Mouse (Mus musculus): ENCODE data around the gene Hadh.
A peak's percentile ranks its signal among the peaks of the same experiment; 100 is the strongest.

Hadh gene

DNA sequence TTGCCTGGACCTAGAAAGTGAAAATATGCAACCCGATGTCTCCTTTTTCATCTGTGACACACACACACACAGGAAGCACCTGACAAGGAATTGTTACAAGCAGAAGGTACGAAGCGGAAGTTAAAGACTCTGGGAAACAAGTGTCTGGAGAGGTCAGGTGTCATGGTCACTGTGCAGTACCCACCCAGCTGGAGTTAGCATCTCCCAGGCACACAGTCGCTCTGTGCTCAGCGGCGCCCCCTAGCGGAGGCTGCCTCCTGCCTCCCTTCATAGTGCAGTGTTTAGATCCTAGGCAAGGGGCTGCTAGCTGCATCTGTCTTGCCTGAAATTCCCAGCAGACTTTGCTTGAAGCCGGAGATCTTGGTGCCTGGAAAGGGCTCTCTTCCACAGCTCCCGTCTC is 57.1 kb downstream of the Hadh start:
- DNase-seq = peak; percentile 26 to 80

DNA sequence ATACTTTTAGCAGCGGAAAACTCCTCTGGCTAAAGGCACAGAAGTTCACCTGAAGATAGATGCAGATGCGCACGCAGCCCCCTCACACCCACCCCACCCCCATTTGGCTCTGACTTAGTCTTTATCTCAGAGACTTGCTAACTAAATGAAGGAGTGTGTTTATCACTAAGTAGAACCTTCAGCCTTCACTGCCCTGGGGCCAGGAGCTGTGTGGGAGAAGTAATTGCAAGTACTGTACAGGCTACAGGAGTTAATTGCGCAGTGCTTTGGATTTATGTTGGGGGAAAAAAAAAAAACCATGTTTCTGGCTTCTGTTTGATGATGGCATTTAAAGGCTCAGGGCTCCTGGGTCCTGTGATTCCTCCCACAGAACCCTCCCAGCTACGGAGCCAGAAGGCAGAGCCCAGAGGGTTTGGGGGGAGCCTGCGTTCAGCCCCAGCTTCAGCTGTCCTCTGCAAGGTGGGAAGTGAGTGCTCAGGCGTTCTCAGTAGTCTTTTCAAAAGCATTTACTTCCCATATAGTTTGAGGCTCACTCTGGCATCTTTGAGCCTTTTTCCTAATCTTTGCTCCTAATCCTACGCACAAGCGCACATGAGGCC is 57.7 kb downstream of the Hadh start:
- DNase-seq = no peak

DNA sequence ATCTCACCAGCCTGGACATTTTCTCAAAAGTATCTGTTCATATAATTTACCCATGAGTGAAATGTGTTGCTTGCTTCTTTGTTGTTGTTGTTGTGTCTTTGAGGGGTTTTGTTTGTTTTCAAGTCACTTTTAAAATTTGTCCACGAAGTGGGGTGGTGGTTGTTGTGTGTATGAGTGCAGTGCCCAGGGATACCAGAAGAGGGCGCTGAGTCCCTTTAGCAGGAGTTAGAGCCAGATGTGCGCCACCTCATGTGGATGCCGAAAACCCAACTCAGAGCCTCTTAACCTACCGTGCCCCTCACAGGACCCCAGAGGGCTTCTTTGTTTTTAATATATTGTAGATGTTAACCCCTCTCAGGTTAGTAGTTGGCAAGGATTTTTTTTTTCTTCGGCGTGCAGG is 59.7 kb downstream of the Hadh start:
- peak in 1 of 2 experiments; percentile 28 for DNase-seq

GRCm38 (mm10) chr3:131208265-131208891 is 63.5 kb downstream of the Hadh start:
- no peak for DNase-seq

DNA sequence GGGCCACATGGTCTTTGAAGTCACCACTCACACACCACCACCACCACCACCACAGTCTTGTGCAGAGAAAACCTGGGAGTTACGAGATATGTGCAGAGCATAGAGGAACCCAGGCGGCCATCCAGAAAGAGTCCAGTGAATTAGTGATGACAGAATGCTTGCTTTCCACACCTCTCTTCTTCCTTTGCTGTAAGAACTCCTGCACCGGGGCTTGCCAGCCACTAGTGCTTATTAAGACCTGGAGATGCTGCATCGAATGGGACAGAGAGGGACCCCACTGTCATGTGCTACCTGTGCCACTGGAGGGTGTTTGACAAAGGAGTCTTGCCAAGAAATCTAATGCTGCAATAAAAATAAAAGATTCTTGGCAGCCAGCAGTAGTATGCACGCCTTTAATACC is 64.1 kb downstream of the Hadh start:
- DNase-seq = no peak

DNA sequence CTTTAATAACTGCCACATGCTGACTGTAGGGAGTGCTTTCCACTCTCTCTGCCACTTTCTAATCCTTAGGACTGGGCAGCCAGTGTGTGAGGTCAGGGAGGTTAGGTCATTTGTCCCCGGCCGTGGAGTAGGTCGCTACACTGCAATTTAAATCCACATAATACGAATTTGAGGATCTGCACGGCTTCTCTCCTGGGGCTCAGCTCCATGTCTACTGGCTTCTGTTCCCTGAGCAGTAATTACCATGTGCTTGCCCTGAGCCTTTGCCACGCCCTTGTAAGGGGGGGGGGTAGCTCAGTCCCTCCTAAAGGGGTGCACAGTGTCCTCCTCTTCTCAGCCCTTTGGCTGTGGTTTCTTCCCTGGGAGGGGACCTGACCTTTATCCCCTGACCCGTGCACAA is 69.6 kb downstream of the Hadh start:
- DNase-seq = peak; percentile 4 to 22

DNA sequence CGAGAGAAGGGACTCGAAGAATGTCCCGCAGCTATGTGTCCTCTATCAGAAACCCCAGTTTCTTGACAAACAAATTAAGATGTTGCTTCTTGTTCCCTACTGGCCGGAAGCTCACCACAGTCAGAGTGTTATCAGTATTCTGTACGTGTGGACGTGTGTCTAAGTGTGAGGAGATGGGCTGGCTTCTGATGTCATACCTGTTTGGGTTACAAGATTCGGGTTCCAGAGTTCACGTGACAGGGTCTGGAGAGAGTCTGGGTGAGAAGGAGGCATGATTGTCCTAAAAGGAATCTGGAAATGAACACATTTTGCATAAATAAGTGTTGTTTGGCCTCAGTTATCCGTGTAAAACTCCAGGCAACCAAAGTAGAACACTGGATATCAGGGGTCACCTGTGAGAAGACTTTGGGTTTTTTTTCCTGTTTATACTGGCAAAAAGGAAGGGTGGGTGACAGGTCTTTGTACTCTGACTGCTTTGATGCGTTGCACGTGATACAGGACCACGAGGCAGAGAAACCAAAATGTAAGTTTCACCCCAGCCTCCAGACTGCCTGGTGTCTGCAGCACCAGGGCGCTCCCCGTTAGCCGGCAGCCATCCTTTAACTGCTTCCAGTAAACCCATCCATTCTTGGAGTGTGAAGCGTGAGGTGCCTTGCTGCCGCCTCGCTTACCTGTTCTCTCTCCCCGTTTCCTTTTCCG is 72.2 kb downstream of the Hadh start:
- no peak for DNase-seq

DNA sequence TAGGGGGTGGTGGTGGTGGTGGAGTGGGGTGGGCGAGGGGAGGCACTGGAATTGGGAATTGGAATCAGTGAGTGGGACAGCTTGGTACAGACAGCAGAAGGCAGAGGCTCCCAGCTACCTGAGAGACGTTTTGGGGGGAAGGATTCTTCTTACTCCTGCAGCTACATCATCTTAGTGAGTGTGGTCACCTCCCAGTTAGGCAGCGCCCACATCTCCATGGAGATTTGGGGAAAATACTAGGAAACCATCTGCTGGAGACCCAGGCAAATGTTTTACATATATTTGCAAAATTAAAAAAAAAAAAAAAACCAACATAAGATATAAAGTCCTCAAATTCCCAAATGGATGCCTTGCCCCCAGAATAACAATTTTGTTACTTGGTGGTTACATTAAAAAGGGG is 72.9 kb downstream of the Hadh start:
- no peak for DNase-seq

DNA sequence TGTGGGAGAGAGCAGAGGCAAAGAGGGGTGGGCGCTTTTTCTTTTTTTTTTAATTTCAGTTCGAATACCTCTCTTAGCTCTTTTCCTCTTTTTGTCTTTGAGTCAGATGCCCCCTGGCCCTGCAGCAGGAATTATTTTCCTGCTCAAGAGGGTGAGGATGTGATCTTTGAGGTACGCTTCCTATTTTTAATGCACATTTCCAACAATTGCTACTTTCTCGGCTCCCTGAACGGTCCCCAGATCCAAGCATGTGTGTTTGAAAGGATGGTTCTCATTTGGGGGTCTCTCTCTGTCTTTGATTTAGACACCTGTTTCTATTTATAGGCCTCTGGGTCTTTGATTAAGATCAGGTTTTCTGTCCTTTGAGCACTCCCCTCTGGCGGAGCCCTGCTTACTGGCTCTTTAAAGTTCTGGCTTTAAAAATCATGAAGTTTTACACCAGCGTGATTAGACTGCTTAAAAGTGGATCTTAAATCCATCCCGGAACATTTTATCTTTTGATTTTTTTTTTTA is 75.3 kb downstream of the Hadh start:
- DNase-seq = no peak

DNA sequence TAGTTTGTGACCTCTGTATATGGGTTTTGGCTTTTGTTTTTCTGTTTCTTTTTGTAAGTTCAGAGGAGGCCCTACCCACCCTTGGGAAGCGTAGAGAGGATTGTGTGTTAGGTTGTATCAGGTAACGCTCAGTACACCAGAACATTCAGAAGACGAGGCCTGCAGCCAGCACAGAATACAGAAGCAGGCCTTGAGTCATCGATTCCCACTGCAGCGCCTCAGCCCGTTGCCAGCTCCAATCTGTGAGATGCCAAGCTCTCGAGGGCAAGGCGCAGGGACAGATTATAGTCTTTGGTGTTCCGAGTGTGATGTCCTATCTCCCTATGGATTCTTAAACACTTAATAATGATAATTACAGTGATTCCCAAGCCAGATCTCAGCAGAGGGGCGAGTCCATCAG is 75.9 kb downstream of the Hadh start:
- DNase-seq = no peak

GRCm38 (mm10) chr3:131191454-131191853 is 80.4 kb downstream of the Hadh start:
- DNase-seq = no peak

- DNase-seq = no peak
Measured at GRCm38 (mm10) chr3:131190671-131191367, 81.1 kb downstream of the Hadh start.

- no peak for DNase-seq
Measured at GRCm38 (mm10) chr3:131190239-131190638, 81.7 kb downstream of the Hadh start.

GRCm38 (mm10) chr3:131186193-131186592 is 85.7 kb downstream of the Hadh start:
- no peak for DNase-seq

Measured in kidney, postnatal 36 days (tissue).